19 mouse cellular contexts compared by ENCODE assay signal in genomic region chr6:115464661-115465060, GRCm38 (mm10).
DNase-seq lines count a peak whose midpoint lies in the region; ATAC-seq lines count a peak whose summit lies in the region.
"Had no signal": no experiment of that assay in that cellular context is flagged by ENCODE, and none has a peak within 500 bp of the region (broad histone marks: within the 10 kb centered on the region; RNA-seq: fewer than 3 reads in every experiment).

No protein-coding gene starts in this region.

- H3K4me1 ChIP-seq in intestine, embryonic 15.5 days (replicated peaks), result peaks cover 7% of the 10 kb centered on the region
- H3K4me1 ChIP-seq in forebrain, embryonic 16.5 days (replicated peaks; ENCODE audit: control insufficient read depth, insufficient read depth, low read length), result peaks cover 1% of the 10 kb centered on the region; the same call in 1 of the 2 replicates
- H3K4me1 ChIP-seq: forebrain, embryonic 10.5 days; hindbrain, embryonic 15.5 days; limb, embryonic 15.5 days; midbrain, embryonic 15.5 days had no signal

- H3K4me2 ChIP-seq in intestine, embryonic 15.5 days (replicated peaks), result no peak overlapping the region
- H3K4me2 ChIP-seq in forebrain, embryonic 16.5 days (ENCODE audit: low read length), result no peak overlapping the region
- H3K4me2 ChIP-seq: heart, embryonic 12.5 days; hindbrain, embryonic 15.5 days; kidney, embryonic 15.5 days; limb, embryonic 15.5 days; midbrain, embryonic 15.5 days had no signal

- no peaks in the 10 kb centered on the region for H3K9me3 ChIP-seq in intestine, embryonic 15.5 days
- H3K9me3 ChIP-seq in forebrain, embryonic 16.5 days (ENCODE audit: control insufficient read depth, low read length), result no peaks in the 10 kb centered on the region
- H3K9me3 ChIP-seq: forebrain, embryonic 10.5 days; heart, embryonic 12.5 days; hindbrain, embryonic 15.5 days; kidney, embryonic 15.5 days; limb, embryonic 15.5 days; midbrain, embryonic 15.5 days had no signal

- H3K27me3 ChIP-seq in intestine, embryonic 15.5 days (replicated peaks), result no peaks in the 10 kb centered on the region
- no peaks in the 10 kb centered on the region for H3K27me3 ChIP-seq in forebrain, embryonic 16.5 days (replicated peaks; ENCODE audit: control insufficient read depth, insufficient read depth, low read length)
- H3K27me3 ChIP-seq: heart, embryonic 12.5 days; hindbrain, embryonic 15.5 days; kidney, embryonic 15.5 days; limb, embryonic 15.5 days; midbrain, embryonic 15.5 days had no signal

- WGBS in intestine, embryonic 15.5 days, result 49% methylated on average over 3 of the region's 3 CpGs
- 59% methylated on average over 3 of the region's 3 CpGs for WGBS in macrophage (ENCODE audit: missing documents)
- WGBS in forebrain, embryonic 16.5 days, result 40% methylated on average over 3 of the region's 3 CpGs

- no peaks in the 10 kb centered on the region for H3K79me2 ChIP-seq in macrophage (ENCODE audit: inconsistent target)

- peak; percentile 11; the same call in 1 of the 2 replicates for ATAC-seq in intestine, embryonic 15.5 days
- no peak for ATAC-seq in forebrain, embryonic 16.5 days
- ATAC-seq: midbrain, embryonic 15.5 days had no signal

- peak; percentile 80 for DNase-seq in heart, adult 11 months
- DNase-seq in heart, adult 9 months (ENCODE audit: low spot score in 2 of 2), result no peak
- peak; percentile 58 for DNase-seq in 416B (ENCODE audit: low read depth)
- DNase-seq in adrenal gland, postnatal 10 days, result no peak
- DNase-seq in cerebellum, postnatal 4 days (ENCODE audit: low spot score in 2 of 2), result no peak
- DNase-seq: adrenal gland, postnatal 14 days; cerebellum, adult 2 months; gastrocnemius, postnatal 36 days; heart, postnatal 36 days; right cerebral cortex, adult 18-20 months had no signal

- H3K9ac ChIP-seq in intestine, embryonic 15.5 days, result no peak overlapping the region
- H3K9ac ChIP-seq in forebrain, embryonic 16.5 days (replicated peaks; ENCODE audit: low read depth, low read length), result no peak overlapping the region
- H3K9ac ChIP-seq: heart, embryonic 12.5 days; hindbrain, embryonic 15.5 days; kidney, embryonic 15.5 days; limb, embryonic 15.5 days; midbrain, embryonic 15.5 days had no signal

- no peaks in the 10 kb centered on the region for H3K36me3 ChIP-seq in intestine, embryonic 15.5 days
- 0 out of 2 replicates have a peak, but pooled peaks cover 6% of the 10 kb centered on the region for H3K36me3 ChIP-seq in macrophage (ENCODE audit: inconsistent target)
- H3K36me3 ChIP-seq in forebrain, embryonic 16.5 days (ENCODE audit: control insufficient read depth, insufficient read depth), result no peaks in the 10 kb centered on the region
- H3K36me3 ChIP-seq: forebrain, embryonic 10.5 days; heart, embryonic 12.5 days; hindbrain, embryonic 15.5 days; kidney, embryonic 15.5 days; limb, embryonic 15.5 days; midbrain, embryonic 15.5 days had no signal

- no peak overlapping the region for H3K4me3 ChIP-seq in intestine, embryonic 15.5 days (replicated peaks)
- H3K4me3 ChIP-seq in macrophage (ENCODE audit: inconsistent target), result no peak overlapping the region
- H3K4me3 ChIP-seq in forebrain, embryonic 16.5 days (replicated peaks; ENCODE audit: low read length), result no peak overlapping the region
- H3K4me3 ChIP-seq: forebrain, embryonic 10.5 days; heart, embryonic 12.5 days; hindbrain, embryonic 15.5 days; kidney, embryonic 15.5 days; limb, embryonic 15.5 days; midbrain, embryonic 15.5 days had no signal

- H3K27ac ChIP-seq in intestine, embryonic 15.5 days, result no peak overlapping the region
- peak overlapping the region; percentile 70 for H3K27ac ChIP-seq in macrophage
- H3K27ac ChIP-seq in forebrain, embryonic 16.5 days (ENCODE audit: low read length), result no peak overlapping the region
- H3K27ac ChIP-seq: forebrain, embryonic 10.5 days; hindbrain, embryonic 15.5 days; kidney, embryonic 15.5 days; limb, embryonic 15.5 days; midbrain, embryonic 15.5 days had no signal

Comparison
In these comparisons a context has a peak if more than half of its experiments do, and no peak if none do; other contexts are left out.
1. DNase-seq: peak in heart, adult 11 months (single experiment) and 416B (single experiment); none in heart, adult 9 months (0 of 2), adrenal gland, postnatal 10 days (single experiment) and cerebellum, postnatal 4 days (0 of 2).